Mouse (Mus musculus) CH12.LX (cell line): Measurements from ENCODE around the gene Gtf2a2. TPM values are rescaled to one million over a fixed set of nuclear protein-coding genes. Genes with fewer than 3 reads are reported as not detected.

ENCODE experiments used
- DNase-seq: peaks from one replicate; pipeline ENCODE4 v3.0.0-alpha.2; 2013; ENCODE audit errors: extremely low read depth
- H3K27ac ChIP-seq: 2 replicates; pipeline ENCODE4 v1.5.1; 2012; ENCODE audit warnings: low read depth, mild to moderate bottlenecking, control low read depth, moderate library complexity; ENCODE audit not compliant: insufficient read depth
- H3K27me3 ChIP-seq: replicated peaks from 2 replicates; pipeline ENCODE3; 2012; ENCODE audit warnings: inconsistent platforms
- H3K36me3 ChIP-seq, 2 experiments: replicated peaks in 1 of 2; 2 replicates each; pipeline versions ENCODE3 to v1.6.1; 2012; ENCODE audit warnings: inconsistent platforms in 1 of 2, low read length in 1 of 2, mild to moderate bottlenecking in 1 of 2, mixed read lengths in 1 of 2, moderate library complexity in 1 of 2; ENCODE audit not compliant: control insufficient read depth in 1 of 2, insufficient read depth in 1 of 2
- H3K4me1 ChIP-seq, 2 experiments: 2 replicates each; pipeline ENCODE4 v1.6.1; 2012; ENCODE audit warnings: inconsistent platforms in 1 of 2, moderate library complexity in 1 of 2; ENCODE audit not compliant: insufficient read depth in 2 of 2, control insufficient read depth in 1 of 2
- H3K4me2 ChIP-seq: 2 replicates; pipeline ENCODE4 v1.6.1; 2012; ENCODE audit warnings: low read depth, mild to moderate bottlenecking, control low read depth; ENCODE audit not compliant: poor library complexity, insufficient read depth, severe bottlenecking
- H3K4me3 ChIP-seq, 3 experiments: fragments of 150-350 bp in 1 of 3; sonication (generic) in 1 of 3; replicated peaks in 1 of 3; 2 replicates each; pipeline versions ENCODE3 to v1.5.1; 2011 to 2012; ENCODE audit warnings: low read depth in 2 of 3, low read length in 2 of 3, mild to moderate bottlenecking in 2 of 3, moderate library complexity in 2 of 3, control low read depth in 1 of 3, improper control_type of control experiment in 1 of 3, inconsistent platforms in 1 of 3, mixed read lengths in 1 of 3; ENCODE audit not compliant: poor library complexity in 1 of 3
- H3K79me2 ChIP-seq: replicated peaks from 2 replicates; pipeline ENCODE4 v1.6.1; 2012; ENCODE audit warnings: mild to moderate bottlenecking, moderate library complexity; ENCODE audit not compliant: control insufficient read depth, poor library complexity, insufficient read depth, severe bottlenecking; ENCODE audit errors: extremely low read depth
- H3K9ac ChIP-seq: 2 replicates; pipeline ENCODE4 v1.6.1; 2012; ENCODE audit warnings: low read depth, mild to moderate bottlenecking, control low read depth, moderate library complexity; ENCODE audit not compliant: insufficient read depth
- H3K9me3 ChIP-seq: replicated peaks from 2 replicates; pipeline ENCODE3; 2012; ENCODE audit warnings: low read length, inconsistent platforms, mixed read lengths
- BHLHE40 ChIP-seq: IDR thresholded peaks from 2 replicates; pipeline ENCODE4 v1.6.1; 2011; ENCODE audit warnings: mild to moderate bottlenecking, low read depth, low read length, improper control_type of control experiment
- CTCF ChIP-seq, 2 experiments: IDR thresholded peaks in 1 of 2; conservative IDR thresholded peaks in 1 of 2; 2 replicates each; pipeline ENCODE4 v1.5.1; 2011 to 2012; ENCODE audit warnings: low read depth in 2 of 2, low read length in 2 of 2, improper control_type of control experiment in 1 of 2, inconsistent platforms in 1 of 2, mild to moderate bottlenecking in 1 of 2, moderate library complexity in 1 of 2
- ELF1 ChIP-seq: IDR thresholded peaks from 2 replicates; pipeline ENCODE4 v1.6.1; 2014; ENCODE audit warnings: low read depth, mild to moderate bottlenecking, inconsistent platforms, low read length, improper control_type of control experiment
- EP300 ChIP-seq: IDR thresholded peaks from 2 replicates; pipeline ENCODE4 v1.6.1; 2011; ENCODE audit warnings: low read length, improper control_type of control experiment
- GABPA ChIP-seq: IDR thresholded peaks from 2 replicates; pipeline ENCODE4 v1.6.1; 2012; ENCODE audit warnings: low read depth, low read length, improper control_type of control experiment, inconsistent platforms; ENCODE audit not compliant: insufficient replicate concordance
- JUN ChIP-seq: IDR thresholded peaks from 2 replicates; pipeline ENCODE4 v1.6.1; 2011; ENCODE audit warnings: low read depth, mild to moderate bottlenecking, low read length, improper control_type of control experiment, moderate library complexity; ENCODE audit not compliant: insufficient read depth
- JUND ChIP-seq: conservative IDR thresholded peaks from 2 replicates; pipeline ENCODE4 v1.6.1; 2011; ENCODE audit warnings: low read depth, low read length, improper control_type of control experiment
- MAX ChIP-seq: IDR thresholded peaks from 2 replicates; pipeline ENCODE4 v1.6.1; 2011; ENCODE audit warnings: low read length, improper control_type of control experiment
- MAZ ChIP-seq: IDR thresholded peaks from 2 replicates; pipeline ENCODE4 v1.6.1; 2012; ENCODE audit warnings: low read depth, mild to moderate bottlenecking, inconsistent platforms, low read length, improper control_type of control experiment, moderate library complexity
- MEF2A ChIP-seq: IDR thresholded peaks from 2 replicates; pipeline ENCODE4 v1.6.1; 2014; ENCODE audit warnings: low read depth, mild to moderate bottlenecking, inconsistent platforms, low read length, improper control_type of control experiment, borderline replicate concordance
- MYC ChIP-seq: IDR thresholded peaks from 2 replicates; pipeline ENCODE4 v1.6.1; 2011; ENCODE audit warnings: low read depth, mild to moderate bottlenecking, improper control_type of control experiment, low read length
- POLR2AphosphoS2 ChIP-seq: IDR thresholded peaks from 2 replicates; pipeline ENCODE4 v1.6.1; 2011; ENCODE audit warnings: low read depth, low read length, improper control_type of control experiment
- RCOR1 ChIP-seq: conservative IDR thresholded peaks from 2 replicates; pipeline ENCODE4 v1.6.1; 2012; ENCODE audit warnings: low read depth, mild to moderate bottlenecking, inconsistent platforms, low read length, improper control_type of control experiment
- SIN3A ChIP-seq: IDR thresholded peaks from 2 replicates; pipeline ENCODE4 v1.6.1; 2012; ENCODE audit warnings: low read length, improper control_type of control experiment, inconsistent platforms
- USF1 ChIP-seq: IDR thresholded peaks from 2 replicates; pipeline ENCODE4 v1.6.1; 2014; ENCODE audit warnings: low read depth, mild to moderate bottlenecking, inconsistent platforms, low read length, improper control_type of control experiment
- USF2 ChIP-seq: conservative IDR thresholded peaks from 2 replicates; pipeline ENCODE4 v1.6.1; 2011; ENCODE audit warnings: low read depth, low read length, improper control_type of control experiment
- ZC3H11A ChIP-seq: IDR thresholded peaks from 2 replicates; pipeline ENCODE4 v1.6.1; 2012; ENCODE audit warnings: low read depth, mild to moderate bottlenecking, inconsistent platforms, low read length, improper control_type of control experiment
- ZKSCAN1 ChIP-seq: IDR thresholded peaks from 2 replicates; pipeline ENCODE4 v1.6.1; 2012; ENCODE audit warnings: low read depth, inconsistent platforms, low read length, improper control_type of control experiment, borderline replicate concordance
- dilution Hi-C: fragments of 300-500 bp; cut with MboI; formaldehyde crosslinking; loops from 2 replicates; pipeline ENCODE4 v1.14.3; 2020; ENCODE audit warnings: low sequenced_read_pairs; ENCODE audit not compliant: extremely low pct_unique_long_range_greater_than_20kb, extremely low pct_ligation_motif_present
- in situ Hi-C: fragments of 300-500 bp; cut with MboI; formaldehyde crosslinking; loops from 3 replicates; pipeline ENCODE4 v1.14.3; 2019; ENCODE audit warnings: low sequenced_read_pairs, low pct_ligation_motif_present, low pct_unique_long_range_greater_than_20kb, mixed read lengths
- polyA plus RNA-seq: library from polyadenylated mRNA; unstranded; fragments of >175 nt; gene quantifications from 2 replicates; pipeline ENCODE4 v1.2.1, GENCODE M21; 2012; ENCODE audit warnings: low read depth; ENCODE audit not compliant: insufficient read length
- total RNA-seq, 2 experiments: library from RNA; depleted of rRNA; stranded (reverse); fragments of 300-350 nt in 1 of 2; fragments of >200 nt in 1 of 2; gene quantifications; 2 replicates each; pipeline ENCODE4 v1.2.3; 2012 to 2014

The Gtf2a2 gene
- total and polyA plus RNA-seq, 3 experiments = 51.1 to 156 (median 109) TPM

- no peak overlapping the region for H3K27ac ChIP-seq
- no peaks in the 10 kb centered on the region for H3K79me2 ChIP-seq
- H3K4me1 ChIP-seq = 0 out of 4 replicates have a peak, but pooled peaks cover 0 to 2% of the 10 kb centered on the region in 2 experiments
- TF ChIP-seq MAZ = no peak
- TF ChIP-seq USF1 = no peak
- no peak for TF ChIP-seq POLR2AphosphoS2
- TF ChIP-seq ZKSCAN1 = no peak
- no peak for TF ChIP-seq SIN3A
- TF ChIP-seq USF2 = no peak
- no peak for TF ChIP-seq RCOR1
- TF ChIP-seq GABPA = no peak
- no peak for TF ChIP-seq CTCF (conservative IDR thresholded peaks at IDR 0.05 in 1 of 2, IDR thresholded peaks at IDR 0.05 in 1 of 2; ENCODE audit: low read depth in 2 of 2, low read length in 2 of 2)
- no peak for TF ChIP-seq JUND
- no peak for TF ChIP-seq MYC
- TF ChIP-seq BHLHE40 = no peak
- no peak for TF ChIP-seq EP300
- TF ChIP-seq MAX = no peak
- TF ChIP-seq JUN = no peak
- TF ChIP-seq ZC3H11A = no peak
- TF ChIP-seq ELF1 = no peak
- no peak for TF ChIP-seq MEF2A
- in situ Hi-C loops = no loop called here
- no peak overlapping the region for H3K9ac ChIP-seq
- H3K9me3 ChIP-seq = peaks cover 2% of the 10 kb centered on the region
- H3K27me3 ChIP-seq = no peaks in the 10 kb centered on the region
- H3K36me3 ChIP-seq = no peaks in the 10 kb centered on the region
- no peak for DNase-seq
- dilution Hi-C loops = no loop called here
- H3K4me3 ChIP-seq = no peak overlapping the region
- no peak overlapping the region for H3K4me2 ChIP-seq
These were observed 27.4 kb downstream of the Gtf2a2 start for GRCm38 (mm10) chr9:70039597-70040385.

- TF ChIP-seq GABPA = no peak
- peak in 1 of 2 experiments; percentile 29; a peak in 1 of 4 replicates for TF ChIP-seq CTCF (conservative IDR thresholded peaks at IDR 0.05 in 1 of 2, IDR thresholded peaks at IDR 0.05 in 1 of 2; ENCODE audit: low read depth in 2 of 2, low read length in 2 of 2)
- TF ChIP-seq, all 38 proteins: peak for 1
- H3K9ac ChIP-seq = no peak overlapping the region
- no peaks in the 10 kb centered on the region for H3K27me3 ChIP-seq
- no peaks in the 10 kb centered on the region for H3K79me2 ChIP-seq
- H3K4me1 ChIP-seq = no peaks in the 10 kb centered on the region
- no peak for DNase-seq
- H3K9me3 ChIP-seq = peaks cover 2% of the 10 kb centered on the region
- H3K27ac ChIP-seq = no peak overlapping the region
- no peaks in the 10 kb centered on the region for H3K36me3 ChIP-seq
- dilution Hi-C loops = no loop called here
- in situ Hi-C loops = no loop called here
- H3K4me2 ChIP-seq = no peak overlapping the region
- no peak overlapping the region for H3K4me3 ChIP-seq
These were observed 28.2 kb downstream of the Gtf2a2 start for GRCm38 (mm10) chr9:70040570-70040969.
